Mouse (Mus musculus): ENCODE results near the gene Crcp. TPM values are rescaled to one million over a fixed set of nuclear protein-coding genes. Genes with fewer than 3 reads are reported as not detected.

Crcp gene
- polyA plus RNA-seq, 1 experiment from 2014 or later, result 39.0 TPM

- DNase-seq (ENCODE audit: low spot score), result no peak
- WGBS, result 92% methylated on average over 4 of the region's 4 CpGs
- no peaks in the 10 kb centered on the region for H3K36me3 ChIP-seq (ENCODE audit: control insufficient read depth, insufficient read depth, low read length)
Observed at GRCm38 (mm10) chr5:130088612-130089011, 59.5 kb downstream of the Crcp start.

GRCm38 (mm10) chr5:130089177-130089576 is 60.1 kb downstream of the Crcp start:
- WGBS, result 91% methylated on average over 7 of the region's 7 CpGs
- ATAC-seq (replicated peaks; ENCODE audit: low FRiP score), result no peak

More at GRCm38 (mm10) chr5:130088612-130089011, 59.5 kb downstream of the Crcp start:
- Histone ChIP-seq H3K27me3 (ENCODE audit: control insufficient read depth, insufficient read depth, low read length) (no peaks in the 10 kb centered on the region), H3K4me2 (ENCODE audit: low read depth, low read length, severe bottlenecking) (no peak overlapping the region), H3K4me1 (replicated peaks; ENCODE audit: control insufficient read depth, insufficient read depth, low read length) (no peaks in the 10 kb centered on the region), H3K4me3 (ENCODE audit: low read depth, low read length) (no peak overlapping the region), H3K27ac (ENCODE audit: low read depth, low read length) (no peak overlapping the region), H3K9me3 (ENCODE audit: control insufficient read depth, low read length) (no peaks in the 10 kb centered on the region), H3K9ac (ENCODE audit: low read length) (no peak overlapping the region)
- ATAC-seq (replicated peaks; ENCODE audit: low FRiP score), result no peak

GRCm38 (mm10) chr5:130089626-130090393 is 60.7 kb downstream of the Crcp start:
- ATAC-seq (replicated peaks; ENCODE audit: low FRiP score) (no peak), DNase-seq (ENCODE audit: low spot score) (peak; percentile 31)
- 92% methylated on average over 18 of the region's 18 CpGs for WGBS
- Histone ChIP-seq H3K9me3 (ENCODE audit: control insufficient read depth, low read length) (no peaks in the 10 kb centered on the region), H3K27ac (ENCODE audit: low read depth, low read length) (no peak overlapping the region), H3K36me3 (ENCODE audit: control insufficient read depth, insufficient read depth, low read length) (no peaks in the 10 kb centered on the region), H3K4me3 (ENCODE audit: low read depth, low read length) (no peak overlapping the region), H3K9ac (ENCODE audit: low read length) (no peak overlapping the region), H3K4me2 (ENCODE audit: low read depth, low read length, severe bottlenecking) (no peak overlapping the region), H3K4me1 (replicated peaks; ENCODE audit: control insufficient read depth, insufficient read depth, low read length) (no peaks in the 10 kb centered on the region), H3K27me3 (ENCODE audit: control insufficient read depth, insufficient read depth, low read length) (no peaks in the 10 kb centered on the region)

More at GRCm38 (mm10) chr5:130089177-130089576, 60.1 kb downstream of the Crcp start:
- no peak for DNase-seq (ENCODE audit: low spot score)
- Histone ChIP-seq H3K27ac (ENCODE audit: low read depth, low read length) (no peak overlapping the region), H3K4me1 (replicated peaks; ENCODE audit: control insufficient read depth, insufficient read depth, low read length) (no peaks in the 10 kb centered on the region), H3K9me3 (ENCODE audit: control insufficient read depth, low read length) (no peaks in the 10 kb centered on the region), H3K4me2 (ENCODE audit: low read depth, low read length, severe bottlenecking) (no peak overlapping the region), H3K36me3 (ENCODE audit: control insufficient read depth, insufficient read depth, low read length) (no peaks in the 10 kb centered on the region), H3K27me3 (ENCODE audit: control insufficient read depth, insufficient read depth, low read length) (no peaks in the 10 kb centered on the region), H3K4me3 (ENCODE audit: low read depth, low read length) (no peak overlapping the region), H3K9ac (ENCODE audit: low read length) (no peak overlapping the region)

GRCm38 (mm10) chr5:130096754-130097153 is 67.7 kb downstream of the Crcp start:
- peak; percentile 66; the same call in 1 of the 2 replicates for ATAC-seq (replicated peaks; ENCODE audit: low FRiP score)
- 46% methylated on average over 12 of the region's 12 CpGs for WGBS

GRCm38 (mm10) chr5:130097837-130098236 is 68.7 kb downstream of the Crcp start:
- no peaks in the 10 kb centered on the region; the same call in 1 of the 2 replicates for H3K36me3 ChIP-seq (ENCODE audit: control insufficient read depth, insufficient read depth, low read length)
- no peaks in the 10 kb centered on the region for H3K27me3 ChIP-seq (ENCODE audit: control insufficient read depth, insufficient read depth, low read length)
- H3K4me1 ChIP-seq (replicated peaks; ENCODE audit: control insufficient read depth, insufficient read depth, low read length), result no peaks in the 10 kb centered on the region
- no peak overlapping the region for H3K9ac ChIP-seq (ENCODE audit: low read length)
- WGBS, result 96% methylated on average over 2 of the region's 2 CpGs
- no peak overlapping the region for H3K27ac ChIP-seq (ENCODE audit: low read depth, low read length)
- H3K4me3 ChIP-seq (ENCODE audit: low read depth, low read length), result no peak overlapping the region
- DNase-seq (ENCODE audit: low spot score) (no peak), ATAC-seq (replicated peaks; ENCODE audit: low FRiP score) (no peak)
- H3K9me3 ChIP-seq (ENCODE audit: control insufficient read depth, low read length), result no peaks in the 10 kb centered on the region
- no peak overlapping the region for H3K4me2 ChIP-seq (ENCODE audit: low read depth, low read length, severe bottlenecking)

More at GRCm38 (mm10) chr5:130096754-130097153, 67.7 kb downstream of the Crcp start:
- Histone ChIP-seq H3K9me3 (ENCODE audit: control insufficient read depth, low read length) (no peaks in the 10 kb centered on the region), H3K4me3 (ENCODE audit: low read depth, low read length) (no peak overlapping the region), H3K4me1 (replicated peaks; ENCODE audit: control insufficient read depth, insufficient read depth, low read length) (no peaks in the 10 kb centered on the region), H3K27me3 (ENCODE audit: control insufficient read depth, insufficient read depth, low read length) (no peaks in the 10 kb centered on the region), H3K4me2 (ENCODE audit: low read depth, low read length, severe bottlenecking) (no peak overlapping the region), H3K27ac (ENCODE audit: low read depth, low read length) (no peak overlapping the region), H3K9ac (ENCODE audit: low read length) (no peak overlapping the region), H3K36me3 (ENCODE audit: control insufficient read depth, insufficient read depth, low read length) (no peaks in the 10 kb centered on the region)
- DNase-seq (ENCODE audit: low spot score), result peak; percentile 69

GRCm38 (mm10) chr5:130101724-130102123 is 72.6 kb downstream of the Crcp start:
- Histone ChIP-seq H3K9ac (ENCODE audit: low read length) (no peak overlapping the region), H3K36me3 (ENCODE audit: control insufficient read depth, insufficient read depth, low read length) (no peaks in the 10 kb centered on the region; the same call in 1 of the 2 replicates), H3K4me3 (ENCODE audit: low read depth, low read length) (no peak overlapping the region), H3K4me2 (ENCODE audit: low read depth, low read length, severe bottlenecking) (no peak overlapping the region), H3K4me1 (replicated peaks; ENCODE audit: control insufficient read depth, insufficient read depth, low read length) (no peaks in the 10 kb centered on the region), H3K9me3 (ENCODE audit: control insufficient read depth, low read length) (no peaks in the 10 kb centered on the region), H3K27me3 (ENCODE audit: control insufficient read depth, insufficient read depth, low read length) (no peaks in the 10 kb centered on the region), H3K27ac (ENCODE audit: low read depth, low read length) (no peak overlapping the region)
- DNase-seq (ENCODE audit: low spot score) (no peak), ATAC-seq (replicated peaks; ENCODE audit: low FRiP score) (no peak)
- WGBS, result 94% methylated on average over 17 of the region's 17 CpGs

GRCm38 (mm10) chr5:130109348-130109747 is 80.3 kb downstream of the Crcp start:
- H3K36me3 ChIP-seq (ENCODE audit: control insufficient read depth, insufficient read depth, low read length), result no peaks in the 10 kb centered on the region
- H3K27ac ChIP-seq (ENCODE audit: low read depth, low read length), result no peak overlapping the region
- H3K4me2 ChIP-seq (ENCODE audit: low read depth, low read length, severe bottlenecking), result no peak overlapping the region
- H3K27me3 ChIP-seq (ENCODE audit: control insufficient read depth, insufficient read depth, low read length), result no peaks in the 10 kb centered on the region
- H3K4me3 ChIP-seq (ENCODE audit: low read depth, low read length), result no peak overlapping the region
- no peaks in the 10 kb centered on the region for H3K9me3 ChIP-seq (ENCODE audit: control insufficient read depth, low read length)
- H3K9ac ChIP-seq (ENCODE audit: low read length), result no peak overlapping the region
- DNase-seq (ENCODE audit: low spot score), result no peak
- ATAC-seq (replicated peaks; ENCODE audit: low FRiP score), result no peak
- 82% methylated on average over 3 of the region's 3 CpGs for WGBS
- no peaks in the 10 kb centered on the region for H3K4me1 ChIP-seq (replicated peaks; ENCODE audit: control insufficient read depth, insufficient read depth, low read length)

Data from forebrain, embryonic 11.5 days (tissue).